Mouse (Mus musculus) C2C12 (cell line): ENCODE measurements around the gene Clnk.

Source experiments
- CTCF ChIP-seq: IDR thresholded peaks from one replicate; pipeline ENCODE4 v1.5.1; 2011; ENCODE audit not compliant: control insufficient read depth, insufficient read depth, insufficient read length
- MAX ChIP-seq: IDR thresholded peaks from one replicate; pipeline ENCODE4 v1.6.1; 2011; ENCODE audit warnings: mild to moderate bottlenecking, control low read depth
- MYOG ChIP-seq: IDR thresholded peaks from one replicate; pipeline ENCODE4 v1.6.1; 2011; ENCODE audit not compliant: control insufficient read depth, insufficient read length; ENCODE audit errors: extremely low read depth
- USF1 ChIP-seq: IDR thresholded peaks from one replicate; pipeline ENCODE4 v1.6.1; 2011; ENCODE audit warnings: low read depth, mild to moderate bottlenecking, control low read depth, moderate library complexity

GRCm38 (mm10) chr5:38826586-38826985 is 50.0 kb downstream of the Clnk start:
- TF ChIP-seq CTCF (no peak), USF1 (no peak), MYOG (no peak), MAX (no peak)
